Mouse (Mus musculus) hindbrain, postnatal 0 days (tissue): ENCODE measurements around the gene Npas3. TPM values are rescaled to one million over a fixed set of nuclear protein-coding genes. Genes with fewer than 3 reads are reported as not detected.

Experiments used
- ATAC-seq: fragments of 200-750 bp; cut with Nextera tagmentation; 2 replicates; pipeline ENCODE4 v1.8.0; 2017; ENCODE audit warnings: mild to moderate bottlenecking, moderate TSS enrichment, moderate library complexity
- DNase-seq: peaks from one replicate; pipeline ENCODE4 v3.0.0-alpha.2; 2015; ENCODE audit warnings: low spot score
- H3K27ac ChIP-seq: fragments of 300-500 bp; sonication (generic); 2 replicates; pipeline ENCODE4 v1.5.1; 2014; ENCODE audit warnings: mild to moderate bottlenecking
- H3K27me3 ChIP-seq: fragments of 300-500 bp; sonication (generic); 2 replicates; pipeline ENCODE4 v1.6.1; 2014; ENCODE audit warnings: low read length, mixed read lengths; ENCODE audit not compliant: insufficient read depth
- H3K36me3 ChIP-seq: fragments of 300-500 bp; sonication (generic); 2 replicates; pipeline ENCODE4 v1.6.1; 2014; ENCODE audit warnings: low read length, mixed read lengths; ENCODE audit not compliant: insufficient read depth
- H3K4me1 ChIP-seq: fragments of 300-500 bp; sonication (generic); 2 replicates; pipeline ENCODE4 v1.6.1; 2014; ENCODE audit warnings: antibody characterized with exemption, low read length, mixed read lengths; ENCODE audit not compliant: insufficient read depth
- H3K4me2 ChIP-seq: fragments of 300-500 bp; sonication (generic); 2 replicates; pipeline ENCODE4 v1.6.1; 2014; ENCODE audit warnings: low read depth, mild to moderate bottlenecking, low read length, moderate library complexity, mixed read lengths
- H3K4me3 ChIP-seq: fragments of 300-500 bp; sonication (generic); 2 replicates; pipeline ENCODE4 v1.5.1; 2014; ENCODE audit warnings: low read length
- H3K9ac ChIP-seq: fragments of 300-500 bp; sonication (generic); replicated peaks from 2 replicates; pipeline ENCODE4 v1.6.1; 2014; ENCODE audit warnings: mild to moderate bottlenecking, low read length, moderate library complexity, mixed read lengths
- H3K9me3 ChIP-seq: fragments of 300-500 bp; sonication (generic); 2 replicates; pipeline ENCODE4 v1.6.1; 2016; ENCODE audit warnings: low read length, mixed read lengths
- CTCF ChIP-seq: IDR thresholded peaks from 2 replicates; pipeline ENCODE4 v1.5.1; 2016; ENCODE audit warnings: antibody characterized with exemption, control low read depth, low read depth
- WGBS: fragments of 180-500 bp; shearing (Covaris S2); extraction: QIAGEN DNeasy Blood & Tissue Kit; methylation state at CpG from one replicate; pipeline ENCODE4 v1.1.7; 2014; 5-methylcytosine and 5-hydroxymethylcytosine counted together
- polyA plus RNA-seq: library from polyadenylated mRNA; unstranded; fragments of >200 nt; fragmentation: Nextera tagmentation; extraction: Ambion mirVana; gene quantifications from 2 replicates; pipeline ENCODE4 v1.2.1, GENCODE M21; 2015
- total RNA-seq: library from RNA; depleted of rRNA; stranded (reverse); fragments of >200 nt; gene quantifications from 2 replicates; pipeline ENCODE4 v1.2.3, GENCODE M21; 2014

Gene Npas3
- total and polyA plus RNA-seq, 2 experiments from 2014 or later: 28.0 to 53.8 TPM

GRCm38 (mm10) chr12:53292508-53293300, 44.2 kb downstream of the Npas3 start:
- Histone ChIP-seq H3K4me3 (no peak overlapping the region), H3K4me2 (peak overlapping the region; percentile 21), H3K4me1 (peaks cover 11% of the 10 kb centered on the region), H3K27me3 (no peaks in the 10 kb centered on the region), H3K9me3 (no peaks in the 10 kb centered on the region), H3K27ac (peak overlapping the region; percentile 69), H3K36me3 (no peaks in the 10 kb centered on the region), H3K9ac (no peak overlapping the region)
- DNase-seq (peak; percentile 64), ATAC-seq (peak; percentile 91)
- no peak for TF ChIP-seq CTCF
- 24% methylated on average over 17 of the region's 17 CpGs for WGBS

GRCm38 (mm10) chr12:53294011-53294410, 45.5 kb downstream of the Npas3 start:
- 93% methylated on average over 7 of the region's 7 CpGs for WGBS
- no peak overlapping the region for H3K4me3 ChIP-seq
- H3K4me1 ChIP-seq: peaks cover 17% of the 10 kb centered on the region
- no peak for TF ChIP-seq CTCF
- no peaks in the 10 kb centered on the region for H3K9me3 ChIP-seq
- no peaks in the 10 kb centered on the region for H3K27me3 ChIP-seq
- no peaks in the 10 kb centered on the region for H3K36me3 ChIP-seq
- H3K9ac ChIP-seq: no peak overlapping the region
- ATAC-seq (no peak), DNase-seq (no peak)
- H3K27ac ChIP-seq: no peak overlapping the region
- no peak overlapping the region for H3K4me2 ChIP-seq

- WGBS: 38% methylated on average over 7 of the region's 7 CpGs
- Histone ChIP-seq H3K27me3 (no peaks in the 10 kb centered on the region), H3K9ac (no peak overlapping the region)
Observed at GRCm38 (mm10) chr12:53295747-53296146, 47.3 kb downstream of the Npas3 start.

GRCm38 (mm10) chr12:53297946-53298840, 49.7 kb downstream of the Npas3 start:
- 42% methylated on average over 16 of the region's 16 CpGs for whole genome bisulfite sequencing
- peak overlapping the region; percentile 41 for H3K27ac ChIP-seq

More at GRCm38 (mm10) chr12:53295747-53296146, 47.3 kb downstream of the Npas3 start:
- TF ChIP-seq CTCF: no peak
- no peak overlapping the region for H3K4me3 ChIP-seq
- H3K4me1 ChIP-seq: peaks cover 17% of the 10 kb centered on the region
- no peaks in the 10 kb centered on the region for H3K36me3 ChIP-seq
- no peaks in the 10 kb centered on the region for H3K9me3 ChIP-seq
- no peak overlapping the region for H3K27ac ChIP-seq
- DNase-seq: no peak
- ATAC-seq: no peak
- H3K4me2 ChIP-seq: no peak overlapping the region

GRCm38 (mm10) chr12:53300964-53301363, 52.5 kb downstream of the Npas3 start:
- no peak overlapping the region for H3K4me3 ChIP-seq
- H3K4me2 ChIP-seq: no peak overlapping the region
- no peak overlapping the region for H3K27ac ChIP-seq
- ATAC-seq (no peak), DNase-seq (peak; percentile 62)
- WGBS: 44% methylated on average over 2 of the region's 2 CpGs
- peaks cover 7% of the 10 kb centered on the region; the same call in 1 of the 2 replicates for H3K4me1 ChIP-seq
- H3K9me3 ChIP-seq: no peaks in the 10 kb centered on the region
- no peak overlapping the region for H3K9ac ChIP-seq
- H3K36me3 ChIP-seq: no peaks in the 10 kb centered on the region
- H3K27me3 ChIP-seq: no peaks in the 10 kb centered on the region
- TF ChIP-seq CTCF: peak; percentile 60

More at GRCm38 (mm10) chr12:53297946-53298840, 49.7 kb downstream of the Npas3 start:
- H3K4me3 ChIP-seq: no peak overlapping the region
- peaks cover 12% of the 10 kb centered on the region for H3K4me1 ChIP-seq
- no peak for TF ChIP-seq CTCF
- DNase-seq (peak; percentile 60), ATAC-seq (no peak)
- H3K9me3 ChIP-seq: no peaks in the 10 kb centered on the region
- H3K4me2 ChIP-seq: peak overlapping the region; percentile 27
- H3K36me3 ChIP-seq: no peaks in the 10 kb centered on the region
- no peaks in the 10 kb centered on the region for H3K27me3 ChIP-seq
- no peak overlapping the region for H3K9ac ChIP-seq

GRCm38 (mm10) chr12:53302129-53302528, 53.7 kb downstream of the Npas3 start:
- no peak for TF ChIP-seq CTCF
- no peak overlapping the region for H3K4me3 ChIP-seq
- no peak overlapping the region for H3K4me2 ChIP-seq
- H3K27ac ChIP-seq: no peak overlapping the region
- H3K27me3 ChIP-seq: no peaks in the 10 kb centered on the region
- DNase-seq (no peak), ATAC-seq (no peak)
- H3K9ac ChIP-seq: no peak overlapping the region
- 93% methylated on average over 3 of the region's 3 CpGs for WGBS
- peaks cover 7% of the 10 kb centered on the region; the same call in 1 of the 2 replicates for H3K4me1 ChIP-seq
- H3K36me3 ChIP-seq: no peaks in the 10 kb centered on the region
- H3K9me3 ChIP-seq: no peaks in the 10 kb centered on the region
